Mouse (Mus musculus) right cerebral cortex, postnatal 10 days (tissue): ENCODE measurements around the gene Klhdc3.

Experiments
- DNase-seq, 2 experiments: peaks; one replicate each; pipeline ENCODE4 v3.0.0; 2021; ENCODE audit warnings: low spot score in 2 of 2

Gene Klhdc3

DNA sequence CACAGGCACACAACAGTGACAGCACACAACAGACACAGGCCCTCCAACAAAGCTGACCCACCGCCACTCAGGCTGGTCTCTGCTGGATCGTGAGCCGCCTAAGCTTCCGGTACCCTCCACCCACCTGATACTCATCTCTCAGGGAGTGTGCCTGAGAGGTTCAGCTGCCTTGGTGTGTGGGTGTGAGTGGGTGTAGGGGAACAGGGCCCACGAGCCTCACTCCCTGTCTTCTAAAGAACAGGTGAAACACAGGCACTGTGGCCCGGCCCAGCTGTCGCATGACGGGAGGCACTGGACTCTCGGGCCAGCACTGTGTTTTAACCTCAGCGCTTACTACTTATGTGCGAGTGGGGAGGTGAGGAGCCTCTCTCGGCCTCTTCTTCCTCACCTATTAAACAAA, 21.4 kb upstream of the Klhdc3 start:
- no peak for DNase-seq

DNA sequence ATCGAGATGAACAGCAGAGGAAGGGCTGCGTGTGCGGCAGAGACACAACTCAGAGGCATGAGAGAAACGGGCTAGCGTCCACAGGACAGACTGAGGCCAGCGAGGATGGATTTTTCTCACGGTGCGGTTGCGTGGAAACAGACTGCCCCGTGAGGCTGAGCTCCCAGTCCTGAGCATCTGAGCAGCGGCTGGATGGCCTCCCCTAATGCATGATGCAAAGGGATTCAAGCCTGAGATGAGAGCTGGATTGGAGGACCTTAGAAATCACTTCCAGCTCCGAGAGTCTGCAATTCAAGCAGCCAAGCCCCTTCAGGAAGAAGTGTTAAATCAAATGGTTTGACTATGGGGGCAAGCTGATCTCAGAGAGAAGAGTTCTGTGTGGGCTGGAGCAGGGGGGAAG, 20.8 kb upstream of the Klhdc3 start:
- DNase-seq = no peak

DNA sequence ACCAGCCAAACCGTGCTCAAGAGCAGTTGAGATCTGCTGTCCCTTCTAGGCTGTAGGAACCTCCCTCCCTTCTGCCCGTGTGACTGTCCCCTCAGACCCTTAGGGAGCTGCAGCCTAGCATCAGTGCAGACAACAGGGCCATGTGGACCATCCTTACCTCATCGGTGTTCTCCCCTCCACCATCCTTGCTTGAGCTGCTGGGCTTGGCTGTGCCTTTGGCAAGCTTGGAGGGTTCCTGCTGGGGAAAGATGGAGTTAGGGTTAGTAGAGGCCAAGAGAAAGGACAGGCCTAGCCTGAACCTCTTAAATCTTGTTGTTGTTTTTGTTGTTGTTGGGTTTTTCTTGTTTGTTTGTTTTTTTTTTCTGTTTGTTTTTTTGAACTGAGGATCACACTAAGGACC, 19.2 kb upstream of the Klhdc3 start:
- no peak for DNase-seq

GRCm38 (mm10) chr17:46699245-46699644, 18.5 kb upstream of the Klhdc3 start:
- DNase-seq = no peak

DNA sequence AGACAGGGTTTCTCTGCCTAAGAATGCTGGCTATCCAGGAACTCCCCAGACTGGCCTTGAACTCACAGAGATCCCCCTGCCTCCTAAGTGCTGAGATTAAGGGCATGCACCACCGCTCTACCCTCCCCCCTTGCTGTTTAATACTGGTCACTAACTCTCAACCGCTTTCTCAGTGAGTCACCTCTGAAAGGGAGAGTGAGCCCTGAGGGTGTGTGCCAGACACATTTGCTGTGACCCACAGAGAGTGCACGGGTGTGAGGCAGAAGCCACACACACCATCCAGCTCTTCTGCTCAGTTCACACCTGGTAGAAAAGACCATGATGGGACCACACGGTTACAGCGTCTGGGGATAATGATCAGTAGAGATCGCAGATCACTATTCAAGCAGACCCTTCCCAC, 17.8 kb upstream of the Klhdc3 start:
- DNase-seq = no peak

- DNase-seq = no peak
Measured at GRCm38 (mm10) chr17:46694517-46695063, 13.9 kb upstream of the Klhdc3 start.

DNA sequence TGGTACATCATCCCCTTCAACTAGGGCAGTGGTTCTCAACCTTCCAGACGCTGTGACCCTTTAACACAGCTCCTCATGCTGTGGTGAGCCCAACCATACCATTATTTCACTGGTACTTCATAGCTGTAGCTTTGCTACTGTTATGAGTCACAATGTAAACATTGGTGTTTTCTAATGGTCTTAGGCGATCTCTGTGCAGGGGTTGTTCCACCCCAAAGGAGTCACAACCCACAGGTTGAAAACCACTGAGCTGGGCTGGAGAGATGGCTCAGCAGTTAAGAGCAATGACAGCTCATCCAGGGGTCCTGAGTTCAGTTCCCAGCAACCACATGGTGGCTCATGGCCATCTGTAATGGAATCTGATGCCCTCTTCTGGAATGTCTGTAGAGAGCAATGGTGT, 10.7 kb upstream of the Klhdc3 start:
- DNase-seq = no peak

DNA sequence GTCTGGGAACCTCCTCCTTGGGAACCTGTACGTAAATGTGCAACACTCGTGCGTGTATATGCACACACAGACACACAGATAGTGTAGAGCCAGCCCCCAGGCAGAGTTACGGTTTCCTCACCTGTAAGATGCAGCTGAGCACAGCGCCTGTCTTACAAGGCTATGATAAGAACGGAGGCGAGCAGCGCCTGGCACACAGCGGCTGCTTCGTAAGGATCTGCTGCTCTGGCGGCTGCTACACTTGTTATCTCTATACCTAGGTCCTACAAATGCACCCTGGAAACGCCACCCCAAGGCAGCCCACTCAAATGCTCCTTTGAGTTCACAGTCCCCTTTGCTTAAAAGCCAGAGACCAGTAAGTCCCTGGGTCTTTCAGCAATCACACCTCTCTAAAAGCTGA, 10.0 kb upstream of the Klhdc3 start:
- DNase-seq = no peak

DNA sequence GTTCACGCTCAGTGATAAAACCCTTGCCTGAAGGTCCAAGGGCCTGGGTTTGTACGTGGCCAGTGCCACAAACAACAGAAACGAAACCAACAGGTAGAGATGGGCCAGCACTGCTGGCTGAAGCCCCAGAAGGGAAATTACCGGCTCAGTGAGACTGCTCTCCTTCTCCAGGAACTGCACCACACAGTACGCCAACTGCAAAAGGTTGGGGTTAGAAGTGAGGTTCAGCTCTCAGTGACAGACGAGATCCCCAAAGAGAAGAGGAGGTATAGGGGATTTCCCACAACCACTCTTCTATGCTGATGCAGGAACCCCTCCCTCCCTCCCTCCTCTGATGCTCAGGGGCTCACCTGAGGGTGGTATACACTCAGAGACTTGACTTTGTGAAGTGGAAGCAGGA, 5.2 kb upstream of the Klhdc3 start:
- no peak for DNase-seq

GRCm38 (mm10) chr17:46682654-46683389, 2.1 kb upstream of the Klhdc3 start:
- DNase-seq = peak in 1 of 2 experiments; percentile 32

DNA sequence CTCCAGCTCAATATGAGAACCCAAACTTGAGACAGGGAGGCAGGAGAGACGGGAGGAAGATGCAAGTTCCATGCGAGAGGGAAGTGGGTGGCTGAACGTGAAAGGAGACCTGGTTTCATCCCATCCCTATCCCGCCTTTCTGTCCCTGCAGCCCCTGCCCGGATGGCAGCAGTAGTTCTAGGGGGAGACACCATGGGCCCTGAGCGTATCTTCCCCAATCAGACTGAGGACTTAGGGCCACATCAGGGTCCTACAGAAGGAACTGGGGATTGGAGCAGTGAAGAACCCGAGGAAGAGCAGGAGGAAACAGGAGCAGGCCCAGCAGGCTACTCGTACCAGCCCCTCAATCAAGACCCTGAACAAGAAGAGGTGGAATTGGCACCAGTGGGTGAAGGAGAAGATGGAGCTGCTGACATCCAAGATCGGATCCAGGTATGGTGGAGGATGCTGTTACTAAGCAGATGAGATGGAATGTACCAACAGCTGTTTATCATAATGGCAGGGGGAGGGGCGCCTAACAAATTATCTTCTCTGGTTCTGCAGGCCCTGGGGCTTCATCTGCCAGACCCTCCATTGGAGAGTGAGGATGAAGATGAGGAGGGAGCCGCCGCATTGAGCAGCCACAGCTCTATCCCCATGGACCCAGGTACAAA, 878 bp upstream of the Klhdc3 start:
- DNase-seq = peak in 1 of 2 experiments; percentile 36

DNA sequence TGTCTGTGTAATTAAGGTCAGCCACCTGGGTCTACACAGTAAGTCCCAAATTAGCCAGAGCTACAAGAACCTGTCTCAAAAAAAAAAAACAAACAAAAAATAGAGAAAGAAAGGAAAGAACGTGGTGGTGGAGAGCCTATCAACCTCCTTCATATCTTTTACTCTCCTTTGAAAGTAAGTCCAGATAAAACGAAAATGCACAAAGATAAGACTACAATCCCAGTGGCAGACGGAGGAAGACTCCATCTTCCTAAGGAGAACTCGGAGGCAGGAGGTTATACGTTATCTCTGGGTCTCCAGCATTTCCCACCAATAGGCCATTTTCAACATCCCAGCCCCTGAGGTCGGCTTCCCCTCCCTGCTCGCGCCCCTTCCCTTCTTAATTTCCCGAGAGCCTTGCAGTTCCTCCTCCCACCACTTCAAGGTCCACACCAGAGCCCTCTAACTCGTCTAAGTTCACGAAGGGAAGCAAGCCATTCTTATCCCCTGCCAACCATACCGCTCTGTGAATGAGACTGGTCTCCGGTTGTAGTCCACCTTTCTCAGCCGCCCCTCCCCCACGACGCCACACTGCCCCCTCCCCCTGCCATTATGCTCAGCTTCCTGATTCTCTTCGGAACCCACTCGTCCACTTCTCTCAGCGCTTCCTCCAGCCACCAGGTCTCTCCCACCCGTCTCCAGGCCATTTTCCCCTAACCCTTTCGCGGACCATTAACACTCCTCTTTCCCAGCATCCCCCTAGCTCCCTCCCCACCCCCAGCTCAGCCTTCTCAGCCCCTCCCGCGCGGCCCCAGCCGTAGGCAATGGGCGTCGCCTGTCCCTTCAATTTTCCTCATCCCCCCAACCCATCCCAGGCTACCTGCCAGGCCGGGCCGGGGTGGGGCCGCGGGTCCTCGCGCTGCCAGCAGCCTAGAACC, 613 bp downstream of the Klhdc3 start:
- peak in 1 of 2 experiments; percentile 71 for DNase-seq

GRCm38 (mm10) chr17:46678911-46679310, 1.8 kb downstream of the Klhdc3 start:
- no peak for DNase-seq

DNA sequence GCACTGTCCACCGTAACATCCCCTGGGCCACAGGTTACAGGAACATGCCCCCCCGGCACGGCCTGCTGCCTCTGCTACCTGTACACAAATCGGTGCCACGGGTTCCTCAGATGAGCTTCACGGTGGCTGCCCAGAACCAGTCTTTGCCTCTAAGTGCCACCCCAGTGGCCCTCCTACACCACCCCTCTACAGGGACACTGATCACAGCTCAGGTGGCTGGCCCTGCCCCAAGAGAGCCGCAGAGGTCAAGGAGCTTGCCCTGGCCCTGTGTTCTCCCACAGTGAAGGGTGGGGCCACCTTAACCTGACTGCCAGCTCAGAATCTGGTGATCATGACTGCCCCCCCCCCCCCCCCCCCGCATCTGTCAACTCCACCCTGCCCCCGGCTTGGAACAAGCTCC, 2.3 kb downstream of the Klhdc3 start, which contains the start of gene Mea1:
Gene Mea1 (plus strand): TSS at position 378 of the 400 bp plus-strand sequence.
- DNase-seq = no peak

GRCm38 (mm10) chr17:46674530-46675283, 6.0 kb downstream of the Klhdc3 start:
- DNase-seq = no peak

DNA sequence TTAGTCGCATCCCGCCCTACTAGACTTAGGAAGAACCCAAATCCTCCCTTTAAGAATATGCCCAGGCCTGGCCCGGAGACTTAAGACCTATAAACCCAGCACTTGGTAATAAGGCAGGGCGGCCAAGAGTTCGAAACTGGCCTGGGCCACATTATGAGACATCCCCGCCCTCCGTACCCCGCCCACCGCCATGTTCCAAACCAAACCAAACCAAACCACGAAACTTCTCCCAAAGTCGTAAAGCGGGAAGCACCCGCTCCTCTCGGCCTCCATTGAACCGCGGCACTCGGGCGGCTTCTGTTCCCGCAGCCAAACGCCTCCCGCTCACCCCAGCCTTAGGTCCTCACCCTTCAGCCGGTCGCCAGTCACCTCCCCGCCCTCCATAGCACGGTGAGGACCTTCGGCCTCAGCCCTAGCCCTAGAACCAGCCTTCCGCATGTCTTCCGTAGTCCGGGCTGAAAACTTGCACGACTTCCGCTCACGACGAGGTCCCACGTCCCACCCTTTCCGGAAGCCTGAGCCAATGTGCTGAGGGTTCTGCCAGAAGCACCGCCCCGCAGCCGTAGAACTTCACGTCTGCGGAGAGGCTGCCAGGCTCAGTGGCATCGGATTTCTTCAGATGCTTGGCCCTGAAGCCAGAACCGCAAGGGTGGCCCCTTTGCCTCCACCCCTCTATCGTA, 6.7 kb downstream of the Klhdc3 start, which contains the start of gene Rrp36:
Gene Rrp36 (minus strand): TSS at position 503 of the 680 bp plus-strand sequence.
- peak; percentile 94 to 95 for DNase-seq

- DNase-seq = no peak
Measured at GRCm38 (mm10) chr17:46669911-46670310, 10.8 kb downstream of the Klhdc3 start.

DNA sequence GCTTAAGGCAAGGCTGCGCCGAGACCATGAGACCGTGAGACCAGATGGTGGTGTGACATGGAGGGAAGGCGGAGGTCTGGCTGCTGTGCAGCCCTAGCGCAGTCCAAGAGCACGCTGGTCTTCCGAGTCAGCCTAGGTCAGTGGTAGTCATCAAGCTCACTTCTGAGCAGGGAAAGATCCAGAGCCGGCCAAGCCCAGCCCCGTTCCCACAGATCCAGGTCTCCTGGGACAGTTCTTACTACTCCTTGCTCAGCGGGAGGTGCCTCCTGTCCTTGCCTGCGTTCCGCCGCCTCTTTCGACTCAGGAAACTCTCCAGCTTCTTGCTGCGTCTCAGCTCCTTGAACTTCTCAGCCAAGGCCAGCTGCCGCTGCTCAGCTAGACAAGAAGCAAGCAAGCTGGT, 13.0 kb downstream of the Klhdc3 start:
- no peak for DNase-seq

DNA sequence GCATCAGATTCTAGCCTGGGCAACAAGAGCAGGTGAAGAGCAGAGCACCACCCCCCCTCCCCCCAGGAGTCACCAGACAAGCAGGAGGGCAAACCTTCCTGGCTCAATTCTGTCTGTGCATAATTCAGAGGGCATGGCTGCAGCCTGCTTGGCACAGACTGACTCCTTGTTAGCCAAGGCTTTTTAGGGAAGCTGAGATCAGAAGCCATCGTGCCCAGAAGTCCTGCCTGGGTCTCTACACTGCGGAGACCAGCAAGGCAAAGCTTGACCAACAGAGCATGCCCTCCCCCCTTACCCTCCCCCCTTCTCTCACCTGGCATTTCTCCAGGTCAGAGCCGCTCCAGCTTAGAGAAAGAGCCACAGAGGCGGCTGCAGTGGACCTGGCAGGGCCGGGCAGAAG, 18.0 kb downstream of the Klhdc3 start:
- DNase-seq = no peak

- DNase-seq = no peak
Measured at GRCm38 (mm10) chr17:46661981-46662380, 18.7 kb downstream of the Klhdc3 start.

GRCm38 (mm10) chr17:46661351-46661750, 19.4 kb downstream of the Klhdc3 start:
- no peak for DNase-seq
